Mouse (Mus musculus): ENCODE measurements around the gene Bbs7.
A peak's percentile ranks its signal among the peaks of the same experiment; 100 is the strongest.
"Not testable (repeated sequence)": the region's sequence is repeated elsewhere in the genome, so short reads cannot be mapped to it uniquely, and the experiment has no call there.

Bbs7 gene

DNA sequence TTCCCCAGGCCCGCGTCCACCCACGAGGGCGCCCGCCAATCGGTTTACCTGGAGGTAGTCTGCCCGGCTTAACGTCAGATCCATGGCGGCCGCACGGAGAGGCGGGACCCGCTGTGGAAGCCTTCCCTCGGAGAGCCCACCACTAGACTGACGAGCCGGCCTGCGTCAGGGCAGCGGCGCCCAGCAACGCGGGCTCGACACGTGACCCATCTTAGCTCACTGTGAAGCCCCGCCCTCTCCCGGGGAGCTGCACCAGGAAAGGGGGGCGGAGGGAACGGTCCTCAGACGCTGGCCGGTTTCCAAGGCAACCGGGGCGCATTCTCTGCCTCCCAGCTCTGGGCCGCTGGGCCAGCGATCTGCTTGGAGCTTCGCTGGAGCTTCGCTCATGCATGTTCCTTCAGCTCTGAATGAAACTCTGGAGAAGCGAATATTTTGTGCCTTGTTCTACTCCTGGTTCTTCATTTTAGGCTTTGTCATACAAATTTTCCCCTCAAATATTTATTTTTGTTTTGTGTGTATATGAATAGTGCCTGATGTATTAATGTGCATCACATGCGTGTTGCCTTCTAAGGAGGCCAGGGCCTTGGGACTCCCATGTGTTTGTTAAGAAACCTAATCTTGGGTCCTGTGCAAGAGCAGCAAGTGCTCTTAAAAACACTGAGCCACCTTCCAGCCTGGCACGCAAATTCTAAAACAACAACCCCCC lies at the start of gene Bbs7:
Gene Bbs7 (minus strand): TSS at position 276 of the 706 bp plus-strand sequence.
- DNase-seq = peak; percentile 86 to 93

DNA sequence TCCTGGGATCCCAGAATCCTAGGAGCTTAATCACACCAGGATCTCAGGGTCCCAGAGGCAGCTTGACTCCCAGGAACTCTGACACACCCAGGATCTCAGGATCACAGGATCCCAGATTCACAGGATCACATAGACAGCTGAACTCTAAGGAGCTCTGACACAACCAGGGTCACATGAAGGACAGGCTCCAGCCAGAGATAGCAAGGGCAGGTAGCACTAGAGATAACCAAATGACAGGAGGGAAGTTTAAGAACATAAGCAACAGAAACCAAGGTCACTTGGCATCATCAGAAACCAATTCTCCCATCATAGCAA lies 31.9 kb upstream of the Bbs7 start:
- not testable (repeated sequence) for DNase-seq

DNA sequence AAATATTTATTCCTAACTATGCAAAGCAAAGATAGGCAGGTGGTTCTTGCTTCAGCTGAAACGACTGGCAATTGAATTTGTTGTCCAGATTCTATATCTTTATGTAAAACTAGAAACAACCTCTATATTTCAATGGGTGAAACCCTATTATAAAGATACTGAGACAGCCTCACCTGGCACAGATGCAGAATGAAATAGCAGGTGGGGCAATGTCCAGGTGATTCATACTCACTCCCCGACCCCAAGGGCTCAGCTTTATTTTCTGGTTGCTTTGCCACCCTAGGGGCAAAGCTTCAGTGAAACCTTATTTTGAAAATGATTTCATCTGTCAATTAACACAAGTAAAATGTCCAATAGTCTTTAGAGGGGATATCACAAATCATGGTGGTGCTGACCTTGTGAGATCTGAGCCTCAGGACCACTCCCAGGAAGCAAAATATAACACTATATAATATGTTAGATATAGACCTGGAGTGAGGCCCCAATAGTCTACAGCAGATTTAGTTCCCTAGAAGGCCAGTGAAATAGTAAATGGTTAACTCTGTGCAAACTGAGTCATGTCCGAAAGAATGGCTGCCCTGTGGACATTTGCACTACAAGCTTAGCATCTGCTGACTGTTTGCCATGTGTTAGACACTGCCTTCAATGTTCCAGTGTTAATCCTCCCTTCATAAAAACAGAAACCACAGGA lies 31.4 kb upstream of the Bbs7 start:
- DNase-seq = no peak

DNA sequence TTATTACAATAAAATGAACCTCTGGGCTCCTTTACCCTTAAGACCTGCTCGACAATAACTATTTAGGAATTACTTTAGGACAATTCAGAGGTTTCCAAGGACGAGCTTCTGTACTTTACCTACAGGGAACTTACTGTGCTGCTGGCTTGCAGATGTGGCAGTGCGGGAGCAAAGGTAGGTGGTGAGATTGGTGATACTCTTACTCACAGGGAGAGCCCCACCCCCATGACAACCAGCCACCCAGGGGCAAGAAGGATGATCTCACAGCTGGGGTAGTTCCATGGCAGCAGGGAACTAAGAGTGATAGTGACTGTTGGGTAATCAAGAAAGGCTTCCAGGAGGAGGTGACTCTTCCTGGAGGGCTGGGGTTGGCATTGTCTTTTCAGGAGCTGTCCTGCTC lies 30.1 kb upstream of the Bbs7 start:
- DNase-seq = no peak

DNA sequence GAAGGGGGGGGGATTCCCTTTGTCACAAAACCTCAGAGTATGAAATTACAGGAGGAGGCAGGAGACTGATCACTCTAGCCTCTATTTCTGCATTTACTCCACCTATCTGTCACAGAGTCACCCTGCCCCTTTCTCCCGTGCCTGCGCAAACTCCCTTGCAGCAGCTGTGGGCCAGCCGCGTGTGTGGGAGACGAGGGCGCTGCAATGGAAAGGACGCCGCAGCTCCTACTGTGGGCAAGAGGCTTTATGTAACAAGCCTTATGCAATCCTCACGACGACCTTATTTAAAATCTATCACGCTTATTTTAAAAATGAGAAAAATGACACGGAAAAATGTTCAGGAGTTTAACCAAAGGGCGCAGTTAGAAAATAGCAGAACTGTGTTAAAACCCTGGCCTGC lies 29.5 kb upstream of the Bbs7 start:
- no peak for DNase-seq

DNA sequence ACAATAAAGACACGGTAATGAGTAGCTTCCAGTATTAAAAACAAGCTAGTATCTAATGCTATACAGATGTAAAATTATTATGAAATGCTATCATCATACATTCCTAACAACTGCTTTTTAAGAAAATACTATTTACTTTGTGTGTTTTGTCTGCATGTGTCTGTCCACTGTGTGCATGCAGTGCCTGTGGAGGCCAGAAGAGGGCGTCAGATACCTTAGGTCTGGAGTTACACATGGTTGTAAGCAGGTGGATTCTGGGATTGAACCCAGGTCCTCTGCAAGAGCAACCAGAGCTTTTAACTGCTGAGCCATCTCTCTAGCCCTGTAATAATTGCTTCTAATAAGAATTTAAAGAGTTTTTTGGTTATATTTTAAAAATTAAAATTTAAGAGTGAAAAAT lies 27.5 kb upstream of the Bbs7 start:
- peak in 1 of 2 experiments; percentile 5 for DNase-seq

DNA sequence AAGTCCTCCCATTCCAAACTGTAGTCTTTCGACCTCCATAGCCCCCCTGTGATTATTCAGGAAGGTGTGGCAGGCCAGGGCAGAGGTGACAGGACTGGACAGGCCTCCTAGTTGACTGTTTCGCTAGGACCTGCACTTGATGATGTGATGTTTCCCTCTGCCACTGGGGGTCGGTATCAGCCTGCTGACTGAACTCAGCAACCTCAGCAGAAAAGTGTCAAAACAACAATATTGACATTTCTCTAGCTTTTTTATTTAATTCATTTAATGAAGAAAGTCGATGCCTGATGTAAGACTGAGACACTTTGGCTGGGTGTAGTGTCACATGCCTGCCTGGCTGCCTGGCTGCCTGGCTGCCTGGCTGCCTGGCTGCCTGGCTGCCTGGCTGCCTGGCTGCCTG lies 22.2 kb upstream of the Bbs7 start:
- no peak for DNase-seq

DNA sequence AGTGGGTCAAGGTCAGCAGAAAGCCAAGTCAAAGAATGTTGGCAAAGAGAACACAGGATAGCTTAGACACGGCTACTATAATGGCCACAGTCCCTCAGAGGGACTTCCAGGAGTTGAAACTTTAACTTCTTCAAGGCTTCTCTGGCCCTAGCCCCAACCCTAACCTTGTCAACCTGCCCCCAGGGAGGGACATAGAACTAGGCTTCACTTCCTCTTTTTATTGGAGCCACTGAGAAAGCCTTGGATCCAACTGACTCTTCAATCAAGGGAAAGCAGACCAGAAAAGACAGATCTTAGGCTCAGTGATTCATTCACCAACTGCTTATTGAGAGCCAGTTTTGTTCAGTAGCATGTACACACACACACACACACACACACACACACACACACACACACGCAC lies 13.5 kb upstream of the Bbs7 start:
- no peak for DNase-seq

DNA sequence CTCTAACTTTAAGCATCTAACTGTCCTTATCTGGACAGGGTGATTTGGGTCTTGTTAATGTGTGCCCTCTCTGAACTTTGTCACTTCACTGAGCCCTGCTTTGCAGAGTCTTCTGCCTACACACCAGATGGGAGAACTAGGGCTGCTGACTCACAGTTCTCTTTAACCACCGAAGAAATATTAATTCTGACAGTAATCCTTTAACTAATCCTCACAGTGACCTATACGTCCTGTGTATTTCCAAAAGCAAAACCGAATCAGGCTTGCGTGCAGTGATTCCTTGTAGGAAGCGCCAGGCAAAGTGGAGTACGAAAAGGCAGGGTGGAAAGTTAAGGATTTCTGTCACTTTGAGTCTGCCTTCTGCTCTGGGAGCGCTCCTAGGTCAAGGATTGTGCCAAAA lies 4.9 kb upstream of the Bbs7 start:
- no peak for DNase-seq

DNA sequence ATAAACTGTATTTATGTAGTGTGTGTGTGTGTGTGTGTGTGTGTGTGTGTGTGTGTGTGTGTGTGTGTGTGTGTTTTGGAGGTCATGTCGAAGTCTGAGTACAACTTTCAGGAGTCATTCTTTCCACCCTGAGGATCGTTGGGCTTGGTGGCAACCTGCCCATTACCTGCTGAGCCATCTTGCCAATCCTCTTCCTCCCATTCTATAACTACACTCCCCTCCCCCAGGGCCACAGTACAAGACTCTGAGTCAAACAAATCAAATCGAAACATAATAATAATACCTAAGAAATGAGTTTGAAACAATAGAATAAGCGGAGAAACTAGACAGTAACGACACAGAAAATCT lies 605 bp upstream of the Bbs7 start:
- no peak for DNase-seq

DNA sequence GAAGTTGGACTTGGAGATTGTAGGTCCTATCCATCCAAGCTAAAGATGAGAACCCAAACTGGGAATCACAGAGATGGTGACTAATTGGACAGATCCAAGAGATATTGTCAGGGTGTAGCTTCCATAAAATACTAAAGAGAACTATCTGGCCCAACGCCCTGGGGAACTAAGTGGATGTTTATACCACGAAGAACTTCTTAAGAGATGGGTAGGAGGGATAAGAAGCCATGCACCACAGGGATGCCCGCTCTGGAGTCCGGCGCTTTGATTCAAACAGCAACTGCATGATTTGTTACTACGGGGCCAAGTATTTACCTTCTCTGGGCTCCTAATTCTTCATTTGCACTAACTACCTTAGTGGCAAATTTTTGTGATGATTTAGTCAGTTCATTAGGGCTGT lies 590 bp downstream of the Bbs7 start:
- no peak for DNase-seq

DNA sequence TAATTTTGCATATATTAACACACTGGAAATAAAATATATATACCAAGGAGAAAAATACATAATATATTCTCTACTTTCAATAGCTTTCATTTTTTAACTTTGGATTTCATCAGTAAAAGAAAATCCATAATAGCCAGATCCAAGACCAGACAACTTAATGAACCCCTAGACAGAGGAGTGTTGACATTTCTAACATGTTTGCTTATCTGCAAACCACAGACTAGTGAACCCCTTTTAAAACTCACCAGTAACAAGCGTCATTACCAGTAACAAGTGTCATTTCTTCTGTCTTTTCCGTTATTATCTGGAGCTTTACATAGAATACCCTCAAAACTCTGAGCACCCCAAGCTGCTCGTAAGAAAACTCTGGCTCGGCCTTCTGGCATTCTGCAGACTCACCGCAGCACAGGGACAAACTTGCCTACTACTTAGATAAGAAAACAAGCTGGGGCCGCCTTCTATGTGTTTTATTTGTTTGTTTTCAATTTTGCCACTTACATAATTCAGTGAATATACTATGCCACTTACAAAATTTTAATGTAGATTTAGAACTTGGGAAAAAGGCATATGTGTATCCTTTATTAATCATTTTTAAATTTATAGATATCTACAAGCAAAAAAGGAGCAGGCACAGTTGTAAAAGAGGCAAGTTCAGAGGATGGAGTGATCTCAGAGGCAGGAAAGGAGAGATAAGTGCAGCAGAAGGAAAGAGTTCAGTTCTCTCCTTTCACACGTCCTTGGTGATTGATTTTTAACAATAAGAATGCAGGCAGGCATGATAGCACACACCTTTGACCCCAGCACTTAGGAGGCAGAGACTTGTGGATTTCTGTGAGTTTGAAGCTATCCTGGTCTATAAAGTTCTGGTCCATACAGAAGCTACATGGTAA lies 7.1 kb downstream of the Bbs7 start:
- no peak for DNase-seq

DNA sequence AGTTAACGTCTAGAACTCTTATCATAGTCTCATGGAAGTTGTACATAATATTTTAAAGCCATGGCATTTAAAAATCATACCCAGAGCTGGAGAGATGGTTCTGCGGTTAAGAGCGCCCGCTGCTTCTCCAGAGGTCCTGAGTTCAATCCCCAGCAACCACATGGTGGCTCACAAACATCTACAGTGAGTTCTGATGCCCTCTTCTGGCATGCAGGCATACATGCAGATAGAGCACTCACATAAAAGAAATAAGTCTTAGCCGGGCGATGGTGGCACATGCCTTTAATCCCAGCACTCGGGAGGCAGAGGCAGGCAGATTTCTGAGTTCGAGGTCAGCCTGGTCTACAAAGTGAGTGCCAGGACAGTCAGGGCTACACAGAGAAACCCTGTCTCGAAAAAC lies 13.5 kb downstream of the Bbs7 start:
- DNase-seq = peak in 1 of 2 experiments; percentile 1

DNA sequence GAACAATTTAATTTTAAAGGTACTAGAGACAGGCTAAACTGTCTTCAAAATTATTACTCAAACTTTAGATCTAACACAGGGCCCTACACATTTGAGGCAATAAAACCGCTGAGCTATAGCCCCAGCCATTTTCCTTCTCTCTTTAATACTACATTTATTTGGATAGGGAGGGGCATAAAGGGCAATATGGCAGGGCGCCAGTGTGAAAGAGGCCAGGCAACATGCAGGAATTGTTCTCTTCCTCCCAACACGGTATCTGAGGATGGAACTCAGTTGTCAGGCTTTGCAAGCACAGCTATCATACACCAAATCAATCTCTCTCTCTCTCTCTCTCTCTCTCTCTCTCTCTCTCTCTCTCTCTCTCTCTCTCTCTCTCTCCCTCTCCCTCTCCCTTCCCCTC lies 14.5 kb downstream of the Bbs7 start:
- no peak for DNase-seq

DNA sequence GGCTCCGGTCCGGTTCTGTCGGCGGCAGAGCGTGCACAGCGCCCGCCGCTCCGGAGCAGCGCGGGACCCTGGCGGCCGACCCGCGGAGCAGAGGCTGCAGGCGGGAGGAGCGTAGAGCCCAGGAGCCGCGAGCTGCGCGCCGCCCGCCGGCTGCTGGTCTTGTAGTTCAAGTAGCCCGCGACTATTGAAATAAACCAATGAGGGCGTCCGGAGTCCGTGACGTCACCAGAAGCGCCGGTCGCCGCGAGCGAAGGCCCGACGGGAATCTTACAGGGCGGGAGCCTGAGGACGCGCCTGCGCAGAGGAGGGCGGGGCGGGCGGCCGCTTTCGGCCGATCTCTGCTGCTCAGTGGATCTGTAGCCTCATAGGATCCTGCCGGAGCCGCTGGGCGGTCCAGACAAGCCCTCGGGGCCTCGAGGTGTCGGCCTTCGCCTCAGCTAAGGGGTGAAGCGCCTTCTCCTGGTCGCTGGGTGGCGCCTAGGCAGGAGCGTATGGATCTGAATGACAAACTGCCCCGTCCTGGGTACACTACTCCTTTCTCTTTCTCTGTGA lies 41.4 kb downstream of the Bbs7 start, which contains the start of gene Ccna2:
Gene Ccna2 (minus strand): TSS at position 324 of the 552 bp plus-strand sequence.
- DNase-seq = peak; percentile 97 to 98

DNA sequence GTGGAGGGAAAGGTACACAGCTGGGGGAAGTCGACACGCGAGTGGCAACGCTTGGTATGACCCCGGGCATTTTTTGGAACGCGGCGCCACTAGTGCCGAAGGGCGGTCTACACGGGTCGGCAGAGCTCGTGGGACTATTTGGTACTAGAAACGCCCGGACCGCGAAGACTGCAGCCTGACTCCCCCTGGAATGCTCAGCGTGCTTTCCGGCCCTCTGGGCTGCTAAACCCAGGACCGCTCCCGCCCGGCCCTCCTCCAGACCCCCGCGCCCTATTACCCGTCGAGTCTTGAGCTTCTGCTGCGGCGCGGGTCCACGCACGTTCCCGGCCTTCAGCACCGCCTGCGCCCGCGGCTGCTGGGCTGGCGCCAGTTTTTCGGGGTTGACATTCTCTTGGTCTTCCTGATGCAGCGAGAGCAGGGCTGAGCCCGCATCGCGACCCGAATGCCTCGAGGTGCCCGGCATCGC lies 41.9 kb downstream of the Bbs7 start:
- DNase-seq = no peak

DNA sequence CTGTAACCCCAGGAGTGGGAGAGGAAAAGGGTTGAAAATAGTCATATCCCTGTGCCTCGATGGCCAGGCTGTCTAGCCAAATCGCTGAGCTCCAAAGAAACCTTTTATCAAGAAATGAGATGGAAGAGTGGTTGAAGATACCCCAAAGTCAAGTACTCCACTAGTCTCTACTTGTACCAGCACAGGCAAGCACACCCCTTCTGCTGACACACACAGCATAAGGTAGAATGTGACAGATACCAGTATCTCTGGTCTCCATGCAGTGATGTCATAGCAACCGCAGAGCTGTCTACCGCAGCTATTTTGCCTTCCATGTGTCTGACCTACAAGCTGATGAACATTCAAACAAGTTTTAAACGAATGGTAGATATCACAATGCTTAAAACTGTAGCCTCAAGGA lies 43.4 kb downstream of the Bbs7 start:
- no peak for DNase-seq

DNA sequence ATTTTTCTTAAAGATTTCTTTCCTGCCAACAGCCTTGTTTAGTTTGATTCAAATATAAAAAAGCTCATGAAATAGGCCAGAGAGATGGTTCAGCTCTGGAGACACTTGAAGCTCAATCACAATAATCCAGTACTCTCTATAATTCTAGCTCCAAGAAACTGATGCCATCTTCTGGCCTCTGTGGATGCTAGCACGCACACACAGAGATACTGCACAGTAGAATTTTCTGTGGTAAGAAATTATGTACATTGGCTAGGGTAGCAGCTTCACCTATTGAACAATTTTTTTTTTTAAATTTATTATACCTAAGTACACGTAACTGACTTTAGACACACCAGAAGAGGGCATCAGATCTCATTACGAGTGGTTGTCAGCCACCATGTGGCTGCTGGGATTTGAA lies 49.6 kb downstream of the Bbs7 start:
- no peak for DNase-seq

DNA sequence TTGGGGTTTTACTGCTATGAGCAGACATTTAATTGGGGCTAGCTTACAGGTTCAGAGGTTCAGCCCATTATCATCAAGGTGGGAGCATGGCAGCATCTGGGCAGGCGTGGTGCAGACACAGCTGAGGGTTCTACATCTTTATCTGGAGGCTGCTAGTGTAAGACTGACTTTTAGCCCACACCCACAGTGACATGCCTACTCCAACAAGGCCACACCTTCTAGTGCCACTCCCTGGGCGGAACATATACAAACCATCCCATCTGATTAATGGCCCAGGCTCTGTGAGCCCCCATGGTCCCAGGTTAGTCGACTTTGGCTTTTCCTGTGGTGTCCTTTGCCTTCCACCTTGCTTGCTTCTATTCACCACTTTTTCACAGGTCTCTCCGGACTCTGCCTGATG lies 53.7 kb downstream of the Bbs7 start:
- DNase-seq = no peak

DNA sequence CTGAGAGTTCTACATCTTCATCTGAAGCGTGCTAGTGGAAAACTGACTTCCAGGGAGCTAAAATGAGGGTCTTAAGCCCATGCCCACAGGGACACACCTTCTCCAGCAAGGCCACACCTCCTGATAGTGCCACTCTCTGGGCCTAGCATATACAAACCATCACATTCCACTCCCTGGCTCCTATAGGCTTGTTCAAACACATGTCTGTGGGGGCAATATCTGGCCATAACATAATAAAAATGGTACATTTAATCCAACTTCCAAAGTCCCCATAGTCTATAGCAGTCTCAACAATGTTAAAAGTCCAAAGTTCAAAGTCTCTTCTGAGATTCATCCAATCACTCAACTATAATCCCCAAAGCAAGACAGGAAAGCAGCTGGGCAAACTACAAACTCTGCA lies 55.7 kb downstream of the Bbs7 start:
- no peak for DNase-seq

DNA sequence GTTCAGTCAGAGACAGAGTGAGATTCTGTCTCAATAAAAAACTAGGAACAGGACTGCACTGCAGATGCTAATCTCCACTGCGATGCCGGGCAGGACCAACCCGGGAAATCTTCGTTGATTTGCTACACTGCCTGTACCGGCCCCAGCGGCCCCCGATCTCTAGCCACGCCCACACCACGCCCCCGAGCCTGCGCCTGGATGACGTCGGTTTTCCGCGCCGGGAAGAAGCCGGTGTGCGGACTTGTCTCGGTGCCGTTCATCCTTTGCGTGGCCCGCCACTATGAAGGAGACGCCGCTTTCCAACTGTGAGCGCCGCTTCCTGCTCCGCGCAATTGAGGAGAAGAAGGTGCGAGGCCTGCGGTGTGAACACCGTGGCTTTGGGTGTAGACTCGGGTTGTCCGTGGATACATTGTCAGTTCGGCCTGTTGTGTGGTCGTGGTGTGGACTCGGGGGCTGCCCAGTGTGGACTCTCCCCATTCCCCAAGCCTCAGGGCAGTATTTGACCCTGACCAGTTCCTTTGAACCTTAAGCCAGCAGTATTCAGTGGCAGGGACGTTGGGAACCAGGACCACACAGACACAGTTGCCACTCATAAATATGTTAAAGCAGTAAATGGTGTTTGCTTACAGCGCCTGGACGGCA lies 60.8 kb downstream of the Bbs7 start, which contains the start of gene Exosc9:
Gene Exosc9 (plus strand): TSS at position 201 of the 642 bp plus-strand sequence.
- DNase-seq = peak; percentile 92 to 96

DNA sequence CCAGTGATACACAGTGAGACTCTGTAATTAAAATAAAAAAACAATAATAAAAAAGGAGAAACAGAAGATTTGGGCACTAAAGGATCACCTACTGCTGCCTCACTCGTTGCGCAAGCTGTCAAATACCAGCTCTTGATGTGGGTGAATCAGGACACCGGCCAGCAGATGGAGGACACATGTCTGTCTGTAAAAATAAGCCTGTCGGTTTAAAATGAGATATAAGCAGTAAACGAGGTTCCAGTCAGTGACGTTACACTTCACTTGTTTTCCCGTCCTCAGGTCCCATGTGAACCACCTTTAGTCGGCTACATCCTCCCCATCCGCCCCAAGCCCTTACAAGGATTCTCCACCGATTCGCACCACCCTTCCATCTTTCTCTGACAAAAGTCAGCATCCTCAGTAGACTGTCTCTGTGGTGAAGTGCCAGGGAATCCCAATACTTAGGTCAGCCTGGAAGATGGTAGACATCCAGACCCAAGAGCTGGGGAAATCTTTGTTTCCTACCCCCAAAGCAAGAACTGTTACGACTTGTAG lies 61.4 kb downstream of the Bbs7 start:
- DNase-seq = peak in 1 of 2 experiments; percentile 15
